In genomic region chr13:15468421-15468820, GRCm38 (mm10) we compare ENCODE assay signal across 12 mouse cellular contexts. TPM values are rescaled to one million over a fixed set of nuclear protein-coding genes. Genes with fewer than 3 reads are reported as not detected.
A peak's percentile ranks its signal among the peaks of the same experiment; 100 is the strongest.
DNase-seq lines count a peak whose midpoint lies in the region; ATAC-seq and TF ChIP-seq lines count a peak whose summit lies in the region.
"Had no signal": no experiment of that assay in that cellular context is flagged by ENCODE, and none has a peak within 500 bp of the region (broad histone marks: within the 10 kb centered on the region; RNA-seq: fewer than 3 reads in every experiment).

No protein-coding gene starts in this region.

- H3K9ac ChIP-seq in hindbrain, embryonic 14.5 days, result no peak overlapping the region
- H3K9ac ChIP-seq in midbrain, postnatal 0 days (replicated peaks; ENCODE audit: low read length, poor library complexity, severe bottlenecking), result no peak overlapping the region
- H3K9ac ChIP-seq: liver, embryonic 15.5 days had no signal

- H3K4me2 ChIP-seq in hindbrain, embryonic 14.5 days (replicated peaks), result peak overlapping the region; percentile 22
- H3K4me2 ChIP-seq in midbrain, postnatal 0 days (ENCODE audit: low read depth, low read length, poor library complexity, severe bottlenecking), result 0 out of 2 replicates have a peak overlapping the region, but pooled peaks have one; percentile 9
- H3K4me2 ChIP-seq: liver, embryonic 15.5 days had no signal

- ATAC-seq in hindbrain, embryonic 14.5 days (ENCODE audit: low FRiP score), result no peak
- no peak for ATAC-seq in midbrain, postnatal 0 days (ENCODE audit: low FRiP score)

- 0 out of 2 replicates have a peak, but pooled peaks cover 4% of the 10 kb centered on the region for H3K4me1 ChIP-seq in hindbrain, embryonic 14.5 days (replicated peaks; ENCODE audit: control insufficient read depth, insufficient read depth, low read length)
- no peaks in the 10 kb centered on the region for H3K4me1 ChIP-seq in midbrain, postnatal 0 days (ENCODE audit: insufficient read depth, low read length)
- H3K4me1 ChIP-seq: liver, embryonic 15.5 days had no signal

- no peaks in the 10 kb centered on the region for H3K36me3 ChIP-seq in hindbrain, embryonic 14.5 days (replicated peaks; ENCODE audit: control insufficient read depth, insufficient read depth)
- no peaks in the 10 kb centered on the region for H3K36me3 ChIP-seq in midbrain, postnatal 0 days (ENCODE audit: insufficient read depth, low read length)
- H3K36me3 ChIP-seq: liver, embryonic 15.5 days had no signal

- H3K4me3 ChIP-seq in layer of hippocampus, adult 2 months, result no peak overlapping the region
- no peak overlapping the region for H3K4me3 ChIP-seq in hindbrain, embryonic 14.5 days (replicated peaks; ENCODE audit: low read length)
- H3K4me3 ChIP-seq in midbrain, postnatal 0 days (ENCODE audit: low read depth, low read length), result no peak overlapping the region
- H3K4me3 ChIP-seq: liver, embryonic 15.5 days had no signal

- TF ChIP-seq CTCF in layer of hippocampus, adult 2 months (conservative IDR thresholded peaks at IDR 0.05), result no peak
- TF ChIP-seq CTCF in midbrain, postnatal 0 days (IDR thresholded peaks at IDR 0.05), result no peak

- no peaks in the 10 kb centered on the region for H3K9me3 ChIP-seq in hindbrain, embryonic 14.5 days (ENCODE audit: control insufficient read depth, low read length)
- H3K9me3 ChIP-seq in midbrain, postnatal 0 days (ENCODE audit: low read length), result no peaks in the 10 kb centered on the region
- H3K9me3 ChIP-seq: liver, embryonic 15.5 days had no signal

- peak overlapping the region; percentile 6; the same call in 1 of the 2 replicates for H3K27ac ChIP-seq in layer of hippocampus, adult 2 months
- H3K27ac ChIP-seq in hindbrain, embryonic 14.5 days, result no peak overlapping the region
- H3K27ac ChIP-seq in midbrain, postnatal 0 days (ENCODE audit: low read depth, low read length), result no peak overlapping the region
- H3K27ac ChIP-seq: liver, embryonic 15.5 days had no signal

- H3K27me3 ChIP-seq in hindbrain, embryonic 14.5 days (ENCODE audit: control insufficient read depth, insufficient read depth, low read length), result peaks cover 19% of the 10 kb centered on the region
- H3K27me3 ChIP-seq in midbrain, postnatal 0 days (ENCODE audit: insufficient read depth, low read length), result peaks cover 9% of the 10 kb centered on the region; the same call in 1 of the 2 replicates

- WGBS in hindbrain, embryonic 14.5 days, result 20% methylated on average over 4 of the region's 4 CpGs
- WGBS in midbrain, postnatal 0 days, result 25% methylated on average over 4 of the region's 4 CpGs

- DNase-seq in layer of hippocampus, adult 2 months (ENCODE audit: low spot score in 2 of 2), result no peak
- no peak for DNase-seq in layer of hippocampus, postnatal 14 days (ENCODE audit: low spot score in 2 of 2)
- peak; percentile 63 for DNase-seq in embryo, embryonic 11 days
- DNase-seq in hindbrain, embryonic 14.5 days (ENCODE audit: low spot score), result no peak
- DNase-seq in midbrain, postnatal 0 days (ENCODE audit: low spot score), result no peak
- DNase-seq in frontal cortex, postnatal 25 days (ENCODE audit: low spot score in 2 of 2), result no peak
- DNase-seq in cerebellum, postnatal 4 days (ENCODE audit: low spot score in 2 of 2), result no peak
- no peak for DNase-seq in urinary bladder, postnatal 4 days (ENCODE audit: low spot score in 2 of 2)
- DNase-seq: heart, postnatal 36 days; thymus, postnatal 14 days had no signal

RNA-seq across cellular contexts. Expression of gene Gli3, which starts 5.4 kb away (rescaled TPM):
- total RNA-seq in layer of hippocampus, adult 2 months (2021), result 10 to 100 TPM in 1 of 2 experiments, 1 to 10 TPM in 1; 9.6 to 10.1 TPM
- total RNA-seq in layer of hippocampus, postnatal 14 days (2021), result 10 to 100 TPM; 12.2 to 12.4 TPM
- polyA plus RNA-seq in hindbrain, embryonic 14.5 days (2014; fragmentation: Nextera tagmentation; extraction: Ambion mirVana), result 4.2 and 5.7 TPM in 2 replicates
- total RNA-seq in midbrain, postnatal 0 days (2014; rRNA removed), result 9.2 and 10.3 TPM in 2 replicates
- polyA plus RNA-seq in midbrain, postnatal 0 days (2015; fragmentation: Nextera tagmentation; extraction: Ambion mirVana), result 3.2 and 3.9 TPM in 2 replicates
- total RNA-seq: monocyte, adult 5-6 weeks had no signal
